Mouse (Mus musculus) liver, postnatal 0 days (tissue): ENCODE data around the gene Tmem14c. TPM values are rescaled to one million over a fixed set of nuclear protein-coding genes. Genes with fewer than 3 reads are reported as not detected.

Source experiments
- ATAC-seq: fragments of 200-750 bp; cut with Nextera tagmentation; 2 replicates; pipeline ENCODE4 v1.8.0; 2017; ENCODE audit warnings: mild to moderate bottlenecking, moderate library complexity
- DNase-seq: peaks from one replicate; pipeline ENCODE4 v3.0.0-alpha.2; 2016
- H3K27ac ChIP-seq: fragments of 300-500 bp; sonication (generic); 2 replicates; pipeline ENCODE4 v1.5.1; 2014; ENCODE audit warnings: antibody characterized with exemption, moderate library complexity, mild to moderate bottlenecking, low read depth
- H3K27me3 ChIP-seq: fragments of 300-500 bp; sonication (generic); 2 replicates; pipeline ENCODE4 v1.6.1; 2014; ENCODE audit warnings: low read length, control low read depth, mixed read lengths; ENCODE audit not compliant: insufficient read depth
- H3K36me3 ChIP-seq: fragments of 300-500 bp; sonication (generic); replicated peaks from 2 replicates; pipeline ENCODE4 v1.6.1; 2014; ENCODE audit warnings: mild to moderate bottlenecking, control low read depth, low read length, moderate library complexity, mixed read lengths; ENCODE audit not compliant: insufficient read depth
- H3K4me1 ChIP-seq: fragments of 300-500 bp; sonication (generic); 2 replicates; pipeline ENCODE4 v1.6.1; 2014; ENCODE audit warnings: antibody characterized with exemption, mild to moderate bottlenecking, control low read depth; ENCODE audit not compliant: insufficient read depth
- H3K4me2 ChIP-seq: fragments of 300-500 bp; sonication (generic); 2 replicates; pipeline ENCODE4 v1.6.1; 2014; ENCODE audit warnings: low read depth, mild to moderate bottlenecking, low read length, moderate library complexity, mixed read lengths
- H3K4me3 ChIP-seq: fragments of 300-500 bp; sonication (generic); 2 replicates; pipeline ENCODE4 v1.5.1; 2014; ENCODE audit warnings: low read depth, low read length
- H3K9ac ChIP-seq: fragments of 300-500 bp; sonication (generic); replicated peaks from 2 replicates; pipeline ENCODE4 v1.6.1; 2014; ENCODE audit warnings: mild to moderate bottlenecking, moderate library complexity
- H3K9me3 ChIP-seq: fragments of 300-500 bp; sonication (generic); 2 replicates; pipeline ENCODE4 v1.6.1; 2016; ENCODE audit warnings: mild to moderate bottlenecking, control low read depth, low read length, mixed read lengths
- CTCF ChIP-seq: sonication (generic); IDR thresholded peaks from 2 replicates; pipeline ENCODE4 v1.5.1; 2016; ENCODE audit warnings: antibody characterized with exemption, low read depth
- EP300 ChIP-seq: IDR thresholded peaks from 2 replicates; pipeline ENCODE4 v1.6.1; 2016; ENCODE audit warnings: antibody characterized with exemption, low read depth, mild to moderate bottlenecking
- WGBS: fragments of 180-500 bp; shearing (Covaris S2); extraction: QIAGEN DNeasy Blood & Tissue Kit; methylation state at CpG from one replicate; pipeline ENCODE4 v1.1.7; 2014; ENCODE audit not compliant: insufficient replicate concordance; 5-methylcytosine and 5-hydroxymethylcytosine counted together
- polyA plus RNA-seq: library from polyadenylated mRNA; unstranded; fragments of >200 nt; fragmentation: Nextera tagmentation; extraction: Ambion mirVana; gene quantifications from 2 replicates; pipeline ENCODE4 v1.2.1, GENCODE M21; 2015

The Tmem14c gene
- polyA plus RNA-seq, 1 experiment from 2014 or later, result 408 TPM

- Histone ChIP-seq H3K4me3 (no peak overlapping the region), H3K9me3 (no peaks in the 10 kb centered on the region), H3K27ac (no peak overlapping the region), H3K4me1 (peaks cover 14% of the 10 kb centered on the region), H3K36me3 (no peaks in the 10 kb centered on the region), H3K27me3 (no peaks in the 10 kb centered on the region), H3K9ac (no peak overlapping the region), H3K4me2 (no peak overlapping the region)
- WGBS, result 81% methylated on average over 5 of the region's 5 CpGs
- DNase-seq (no peak), ATAC-seq (no peak)
- TF ChIP-seq CTCF, result no peak
- no peak for TF ChIP-seq EP300
Observed at GRCm38 (mm10) chr13:40972976-40973375, 43.1 kb upstream of the Tmem14c start.

DNA sequence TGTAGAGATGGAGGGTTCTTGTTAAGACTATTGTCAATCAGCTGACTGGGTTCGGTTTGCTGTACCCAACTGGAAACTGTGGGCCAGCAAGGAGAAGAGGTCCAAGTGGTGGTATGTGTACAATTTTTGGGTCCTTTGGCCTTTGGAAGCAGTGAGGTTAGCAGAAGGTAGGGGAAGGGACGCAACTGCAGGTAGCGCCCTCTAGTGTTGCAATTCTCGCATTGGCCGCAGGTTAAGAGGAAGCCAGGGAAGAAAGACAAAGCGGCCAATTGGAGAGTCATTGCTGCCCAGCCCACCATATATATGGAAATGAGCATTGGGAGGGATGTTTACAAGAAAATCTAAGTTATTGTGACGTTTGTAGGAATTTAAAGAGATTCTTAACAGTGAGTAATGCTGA lies 38.5 kb upstream of the Tmem14c start:
- peak; percentile 76 for DNase-seq
- no peak overlapping the region for H3K4me3 ChIP-seq
- no peaks in the 10 kb centered on the region for H3K9me3 ChIP-seq
- H3K27me3 ChIP-seq, result no peaks in the 10 kb centered on the region
- no peak overlapping the region for H3K9ac ChIP-seq
- H3K27ac ChIP-seq, result no peak overlapping the region
- peak; percentile 72 for ATAC-seq
- H3K36me3 ChIP-seq, result no peaks in the 10 kb centered on the region
- 23% methylated on average over 7 of the region's 7 CpGs for WGBS
- peaks cover 6% of the 10 kb centered on the region for H3K4me1 ChIP-seq
- H3K4me2 ChIP-seq, result no peak overlapping the region
- TF ChIP-seq CTCF (peak; percentile 89), EP300 (no peak)

DNA sequence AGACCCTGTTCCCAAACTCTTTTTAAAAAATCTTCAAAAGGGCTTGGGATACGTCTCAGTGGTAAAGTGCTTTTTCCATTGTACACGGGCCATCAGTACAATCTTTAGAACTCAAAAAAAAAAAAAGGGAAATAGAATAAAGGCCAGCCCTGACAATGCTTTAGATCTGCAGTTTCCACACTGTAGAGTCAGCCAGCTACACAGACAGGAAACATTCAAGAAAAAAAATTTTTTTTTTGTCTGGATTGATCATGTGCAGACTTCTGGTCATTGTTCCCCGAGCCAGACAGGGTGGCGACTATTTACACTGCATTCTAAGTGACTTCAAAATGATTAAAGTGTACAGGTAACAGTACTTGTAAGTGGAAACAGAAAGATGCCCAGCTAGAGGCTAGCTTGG lies 37.4 kb upstream of the Tmem14c start:
- no peak for DNase-seq
- H3K4me2 ChIP-seq, result no peak overlapping the region
- no peak for ATAC-seq
- H3K27ac ChIP-seq, result peak overlapping the region; percentile 23; the same call in 1 of the 2 replicates
- H3K9me3 ChIP-seq, result no peaks in the 10 kb centered on the region
- TF ChIP-seq EP300 (0 out of 2 replicates have a peak, but pooled peaks have one; percentile 36), CTCF (no peak)
- H3K27me3 ChIP-seq, result no peaks in the 10 kb centered on the region
- WGBS, result 28% methylated on average over 4 of the region's 4 CpGs
- peaks cover 6% of the 10 kb centered on the region for H3K4me1 ChIP-seq
- H3K36me3 ChIP-seq, result no peaks in the 10 kb centered on the region
- H3K4me3 ChIP-seq, result no peak overlapping the region
- H3K9ac ChIP-seq, result no peak overlapping the region

DNA sequence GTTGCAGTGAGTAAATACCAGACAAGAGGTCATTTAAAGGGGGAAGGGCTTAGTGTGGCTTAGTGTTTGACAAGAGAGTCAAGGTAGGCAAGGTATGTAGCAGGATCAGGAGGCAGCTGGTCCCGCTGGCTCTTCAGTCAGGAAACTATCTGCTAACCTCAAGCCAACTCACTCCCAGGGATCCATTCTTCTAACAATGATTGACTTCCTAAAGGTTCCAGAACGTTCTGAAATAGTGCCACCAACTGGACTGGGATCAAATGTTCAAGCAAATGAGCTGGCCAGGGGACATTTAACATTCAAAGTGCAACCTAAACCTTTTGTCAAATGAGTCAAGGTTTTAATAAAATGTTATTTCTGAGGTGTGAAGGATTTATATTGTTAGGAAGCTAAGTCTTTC lies 36.8 kb upstream of the Tmem14c start:
- Histone ChIP-seq H3K9me3 (no peaks in the 10 kb centered on the region), H3K9ac (no peak overlapping the region), H3K4me2 (no peak overlapping the region), H3K4me1 (peaks cover 6% of the 10 kb centered on the region), H3K36me3 (no peaks in the 10 kb centered on the region), H3K27ac (peak overlapping the region; percentile 23; the same call in 1 of the 2 replicates), H3K27me3 (no peaks in the 10 kb centered on the region), H3K4me3 (no peak overlapping the region)
- ATAC-seq (peak; percentile 74), DNase-seq (peak; percentile 23)
- 35% methylated on average over 2 of the region's 2 CpGs for WGBS
- TF ChIP-seq EP300 (0 out of 2 replicates have a peak, but pooled peaks have one; percentile 39), CTCF (peak; percentile 51)

DNA sequence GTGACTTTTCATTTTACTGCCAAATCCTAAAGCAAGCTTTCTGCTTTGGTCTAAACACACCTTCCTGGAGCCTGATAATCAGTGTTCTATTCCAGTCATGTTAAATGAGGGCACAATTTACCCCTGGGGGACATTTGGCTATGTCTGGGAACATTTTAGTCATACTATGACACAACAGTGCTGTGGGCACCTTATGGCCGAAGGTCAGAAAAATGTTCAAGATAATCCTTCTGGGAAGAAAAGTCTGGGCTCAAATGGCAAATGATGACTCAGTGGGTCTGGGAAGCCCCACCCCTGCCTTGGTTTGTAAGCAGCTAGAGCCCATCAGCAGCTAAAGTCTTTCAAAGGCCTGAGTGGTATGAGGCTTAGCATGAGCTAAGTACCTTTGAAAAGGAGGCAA lies 33.3 kb upstream of the Tmem14c start:
- TF ChIP-seq CTCF (no peak), EP300 (no peak)
- Histone ChIP-seq H3K4me1 (peaks cover 6% of the 10 kb centered on the region), H3K4me2 (no peak overlapping the region), H3K4me3 (no peak overlapping the region), H3K9ac (no peak overlapping the region), H3K36me3 (no peaks in the 10 kb centered on the region), H3K9me3 (no peaks in the 10 kb centered on the region), H3K27ac (no peak overlapping the region), H3K27me3 (no peaks in the 10 kb centered on the region)
- DNase-seq, result no peak
- WGBS, result 83% methylated on average over 1 of the region's 1 CpGs
- no peak for ATAC-seq

DNA sequence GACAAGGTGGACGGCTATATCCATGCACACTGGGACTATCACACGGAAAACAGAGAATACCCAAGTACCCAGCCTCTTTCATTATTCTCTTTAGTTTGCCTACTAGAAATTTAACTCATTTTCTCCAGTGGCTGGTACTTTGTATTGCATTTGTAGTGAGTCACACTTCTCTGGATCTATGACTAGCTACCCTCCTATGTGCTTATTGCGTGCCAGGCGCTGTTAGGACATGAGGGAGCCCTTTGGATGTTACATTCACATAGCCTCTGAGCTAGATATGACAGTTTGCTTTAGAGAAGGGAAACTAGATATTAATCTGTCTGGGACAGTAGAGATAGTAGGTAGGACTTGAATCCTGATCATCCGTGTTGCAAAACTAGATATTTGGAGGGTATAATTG lies 30.0 kb upstream of the Tmem14c start:
- H3K27ac ChIP-seq, result no peak overlapping the region
- DNase-seq (no peak), ATAC-seq (no peak)
- no peaks in the 10 kb centered on the region for H3K27me3 ChIP-seq
- H3K4me3 ChIP-seq, result no peak overlapping the region
- no peaks in the 10 kb centered on the region for H3K4me1 ChIP-seq
- no peak overlapping the region for H3K4me2 ChIP-seq
- H3K36me3 ChIP-seq, result no peaks in the 10 kb centered on the region
- H3K9me3 ChIP-seq, result no peaks in the 10 kb centered on the region
- TF ChIP-seq CTCF (no peak), EP300 (no peak)
- no peak overlapping the region for H3K9ac ChIP-seq
- 78% methylated on average over 5 of the region's 5 CpGs for WGBS
